Mouse (Mus musculus): ENCODE measurements around the gene Zan.
A peak's percentile ranks its signal among the peaks of the same experiment; 100 is the strongest.
"Not testable (repeated sequence)": the region's sequence is repeated elsewhere in the genome, so short reads cannot be mapped to it uniquely, and the experiment has no call there.

Gene Zan

DNA sequence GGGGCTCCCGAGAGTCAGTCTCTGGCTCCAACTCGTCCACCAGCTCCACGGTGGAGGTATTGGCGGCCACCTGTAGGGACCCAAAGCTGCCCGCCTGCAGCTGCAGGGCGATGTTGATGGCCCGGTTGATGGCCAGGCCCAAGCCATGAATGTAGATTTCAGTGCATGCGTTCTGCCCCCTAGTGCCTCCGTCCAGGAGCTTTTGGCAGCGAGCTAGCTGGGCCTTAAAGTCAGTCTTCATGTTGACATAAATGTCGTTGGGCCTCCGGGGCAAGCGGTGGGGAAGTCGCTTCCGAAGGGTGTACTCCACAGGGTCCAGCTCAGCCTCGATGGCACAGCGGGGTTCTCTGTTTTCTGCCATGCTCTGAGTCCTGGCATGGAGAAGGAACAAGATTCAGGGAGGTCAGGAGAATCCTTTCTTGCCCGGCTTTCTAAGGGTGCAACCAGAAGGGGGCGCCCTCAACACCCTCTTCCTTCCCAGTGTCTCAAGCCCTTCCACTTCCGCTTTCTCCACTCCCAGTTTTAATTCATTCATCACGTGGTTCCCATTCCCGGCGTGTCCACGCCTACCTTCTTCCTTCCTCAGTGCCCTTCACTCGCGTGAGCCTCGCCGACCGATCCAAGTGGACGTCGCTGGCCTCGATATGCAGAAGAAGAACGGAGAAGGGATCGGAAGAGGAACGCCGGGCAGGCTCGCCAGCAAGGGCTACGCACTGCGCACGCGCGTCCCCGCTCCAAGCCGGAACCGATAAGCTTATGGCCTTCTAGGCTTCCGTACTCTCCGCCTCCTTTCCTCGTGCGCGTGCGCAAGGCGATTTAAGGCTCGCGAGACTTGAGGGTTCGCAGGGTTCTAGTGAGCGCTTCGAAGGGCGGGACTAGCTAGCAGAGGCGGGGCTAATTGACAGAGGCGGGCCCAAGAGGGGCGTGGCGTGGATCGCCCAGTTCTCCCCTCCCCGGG is 25.1 kb upstream of the Zan start, which contains the start of gene Pop7:
Gene Pop7, minus strand, starts transcription at position 810 of the 958 bp plus-strand sequence.
- peak; percentile 100 for DNase-seq (ENCODE audit: low read depth, low spot score)

DNA sequence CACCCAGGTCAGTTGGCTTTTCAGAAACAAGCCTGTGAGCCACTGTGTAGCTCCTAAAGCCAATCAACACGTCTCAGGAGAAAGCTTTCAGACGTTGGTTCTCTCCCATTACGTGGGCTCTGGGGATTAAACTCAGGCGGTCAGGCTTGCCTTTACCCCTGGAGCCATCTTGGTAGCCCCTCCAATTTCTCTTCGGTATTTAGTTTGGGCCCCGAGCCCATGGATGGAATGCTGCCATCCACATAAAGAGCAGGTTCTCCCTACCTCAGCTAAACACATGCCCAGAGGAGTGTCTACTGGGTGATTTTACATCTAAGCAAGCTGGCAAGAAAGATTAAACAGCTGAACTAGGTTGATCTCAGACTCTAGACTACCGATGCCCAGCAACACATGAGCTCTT is 23.3 kb upstream of the Zan start:
- DNase-seq (ENCODE audit: low read depth, low spot score), result no peak

DNA sequence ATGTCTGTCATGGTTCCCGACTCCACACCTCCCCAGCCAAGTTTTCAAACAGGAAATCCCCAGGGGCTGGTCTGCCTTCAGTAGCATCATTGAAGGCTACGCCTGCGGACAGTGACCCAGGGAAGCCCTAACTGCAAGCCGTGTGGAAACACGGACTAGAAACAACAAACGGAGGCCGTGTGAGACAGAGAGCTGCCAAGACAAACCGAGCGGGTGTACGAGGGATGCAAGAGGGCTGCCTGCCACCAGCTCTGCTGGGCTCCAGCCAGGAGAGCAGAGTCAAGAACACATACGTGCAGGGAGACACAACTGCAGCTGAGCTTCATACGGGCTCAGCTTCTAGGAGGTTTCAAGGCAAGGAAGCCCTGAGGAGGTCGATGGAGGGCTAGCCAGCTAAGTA is 17.0 kb upstream of the Zan start:
- DNase-seq (ENCODE audit: low read depth, low spot score), result no peak

DNA sequence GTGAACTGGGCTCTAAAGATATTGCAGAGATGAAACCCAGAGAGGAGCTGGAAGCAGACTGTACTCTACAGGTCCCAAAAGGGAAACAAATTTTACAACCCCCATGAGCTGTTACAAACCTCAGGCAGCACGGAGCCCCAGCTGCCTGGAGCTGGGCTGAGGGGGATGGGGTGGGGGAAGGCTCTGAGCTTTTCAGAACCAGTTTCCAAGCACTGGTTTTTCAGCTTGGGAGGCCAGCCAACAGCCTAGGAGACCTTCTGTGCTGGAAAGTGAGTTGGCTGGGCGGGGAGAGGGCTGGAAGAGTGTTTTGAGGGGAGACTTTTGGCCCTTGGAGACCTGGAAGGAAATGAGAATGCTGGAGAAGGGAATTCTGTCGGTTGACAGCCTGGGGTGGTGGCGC is 14.7 kb upstream of the Zan start:
- DNase-seq (ENCODE audit: low read depth, low spot score), result no peak

DNA sequence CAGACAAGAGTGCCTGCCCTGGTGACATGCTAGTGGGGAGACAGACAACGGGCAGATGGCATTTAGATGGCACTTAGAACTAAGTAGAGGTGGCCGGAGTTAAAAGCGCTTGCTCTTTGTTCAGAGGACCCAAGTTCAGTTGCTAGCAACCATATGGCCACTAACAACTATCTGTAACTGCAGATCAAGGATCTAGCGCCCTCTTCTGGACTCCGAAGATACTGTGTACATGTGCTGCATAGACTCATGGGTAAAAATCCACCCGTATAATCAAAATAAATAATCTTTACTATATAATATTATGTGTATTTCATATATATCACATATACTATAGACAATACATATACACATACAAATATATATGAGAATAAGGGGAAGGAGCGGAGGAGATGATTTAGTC is 10.8 kb upstream of the Zan start:
- no peak for DNase-seq (ENCODE audit: low read depth, low spot score)

DNA sequence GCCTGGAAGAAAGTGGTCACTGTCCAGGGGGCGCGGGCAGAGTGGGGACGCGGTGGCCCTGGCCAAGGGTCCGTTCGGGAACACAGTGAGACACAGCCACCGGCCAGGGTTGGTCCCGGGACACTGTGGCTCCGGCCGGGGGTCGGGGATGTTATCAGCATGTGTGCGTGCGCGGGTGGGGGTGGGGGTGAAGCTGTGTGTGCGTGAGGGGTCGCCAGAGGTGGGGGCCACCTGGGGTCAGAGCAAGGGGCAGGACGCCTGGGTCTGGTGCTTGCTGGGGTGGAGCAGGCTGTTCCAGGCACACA is 8.9 kb upstream of the Zan start:
- no peak for DNase-seq (ENCODE audit: low read depth, low spot score)

DNA sequence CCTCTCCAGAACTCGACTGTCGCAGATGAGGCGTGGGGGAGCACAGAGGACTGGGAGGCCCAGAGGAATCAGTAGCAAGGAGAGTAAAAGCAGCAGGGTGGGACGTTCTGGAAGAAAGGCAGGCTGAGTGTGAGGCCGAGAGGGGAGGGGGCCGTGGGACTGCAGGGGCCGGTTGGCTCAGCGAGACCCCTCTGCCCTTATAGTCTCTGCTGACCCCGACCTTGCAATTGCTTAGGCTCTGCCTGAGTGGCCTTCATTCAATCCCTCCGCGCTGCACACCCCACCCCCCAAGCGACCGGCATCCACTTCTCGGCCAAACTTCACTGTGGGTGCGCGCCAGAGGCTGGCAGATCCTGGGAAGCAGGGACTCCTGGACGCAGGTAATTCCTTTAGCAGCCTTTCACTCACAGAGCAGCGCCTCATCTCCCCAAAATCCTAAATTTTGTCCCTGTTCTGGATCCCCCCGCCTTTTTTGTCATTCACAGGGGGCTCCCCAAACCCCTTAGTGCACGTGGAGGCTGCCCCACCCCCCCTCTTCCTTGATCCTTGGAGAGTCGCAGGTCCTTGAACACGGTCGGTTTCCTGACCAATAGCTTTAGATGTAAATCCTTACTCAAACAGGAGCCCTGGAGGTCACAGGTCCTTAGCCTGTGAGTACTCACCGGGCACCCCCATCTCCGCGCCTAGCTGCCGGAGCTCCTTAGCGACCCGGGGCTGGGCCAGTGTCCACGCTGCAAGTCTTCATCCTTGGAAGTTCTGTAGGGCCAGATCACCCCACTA is 8.4 kb upstream of the Zan start:
- no peak for DNase-seq (ENCODE audit: low read depth, low spot score)

DNA sequence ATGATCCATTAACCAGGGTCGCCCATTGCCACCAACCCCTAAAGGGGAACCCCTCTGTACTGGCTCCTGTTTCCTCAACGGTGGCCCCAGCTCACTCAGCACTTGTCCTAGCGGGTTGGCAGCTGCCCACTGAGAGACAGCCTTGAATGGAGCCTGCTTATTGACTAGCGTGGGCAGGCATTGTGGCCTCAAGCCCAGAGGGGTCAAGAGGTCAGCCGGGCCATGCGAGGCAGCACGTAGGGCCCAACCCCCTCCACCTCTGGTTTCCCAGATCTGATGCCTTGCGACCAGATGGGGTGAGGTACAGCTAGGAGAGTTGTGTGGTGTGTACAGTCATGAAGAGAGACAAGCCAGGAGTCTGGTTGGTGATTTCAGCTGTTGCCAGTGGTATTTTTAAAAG is 5.0 kb upstream of the Zan start:
- DNase-seq (ENCODE audit: low read depth, low spot score), result no peak

DNA sequence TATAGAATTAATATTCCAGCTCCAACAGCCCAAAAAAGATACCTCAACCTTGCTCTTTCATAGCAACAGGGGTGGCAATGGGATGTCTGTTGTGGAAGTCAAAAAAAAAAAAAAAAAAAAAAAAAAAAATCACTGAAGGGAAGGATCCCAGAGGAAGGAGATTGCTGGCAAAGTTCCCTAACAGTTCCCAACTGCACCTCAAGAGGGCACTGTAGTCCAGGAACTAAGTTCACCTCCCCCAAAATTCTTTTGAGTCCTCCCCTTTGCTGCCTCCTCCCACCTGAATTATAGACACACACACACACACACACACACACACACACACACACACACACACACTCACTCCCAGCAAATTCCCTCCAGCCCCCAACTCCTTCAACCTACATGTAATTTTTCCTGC is 4.3 kb upstream of the Zan start:
- peak; percentile 30 for DNase-seq (ENCODE audit: low read depth, low spot score)

DNA sequence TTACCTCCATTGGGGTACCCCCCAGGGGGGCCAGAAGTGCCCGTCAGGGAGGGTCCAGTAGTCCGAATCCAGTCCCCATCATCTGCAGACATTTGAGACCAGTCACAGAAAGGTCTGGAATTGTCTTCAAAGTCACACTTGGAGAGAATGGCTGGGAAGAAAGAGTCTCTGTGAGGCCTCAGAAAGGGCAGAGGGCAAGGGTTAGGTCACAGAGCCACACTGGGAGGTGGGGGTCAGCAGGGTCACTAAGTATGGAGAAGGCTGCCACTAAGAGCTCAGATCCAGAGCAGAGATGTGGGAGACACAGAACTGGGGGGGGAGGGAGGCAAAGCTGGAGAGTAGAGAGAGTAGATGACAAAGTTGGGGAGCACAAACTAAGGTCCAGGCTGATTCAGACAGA is 2.5 kb downstream of the Zan start:
- no peak for DNase-seq (ENCODE audit: low read depth, low spot score)

DNA sequence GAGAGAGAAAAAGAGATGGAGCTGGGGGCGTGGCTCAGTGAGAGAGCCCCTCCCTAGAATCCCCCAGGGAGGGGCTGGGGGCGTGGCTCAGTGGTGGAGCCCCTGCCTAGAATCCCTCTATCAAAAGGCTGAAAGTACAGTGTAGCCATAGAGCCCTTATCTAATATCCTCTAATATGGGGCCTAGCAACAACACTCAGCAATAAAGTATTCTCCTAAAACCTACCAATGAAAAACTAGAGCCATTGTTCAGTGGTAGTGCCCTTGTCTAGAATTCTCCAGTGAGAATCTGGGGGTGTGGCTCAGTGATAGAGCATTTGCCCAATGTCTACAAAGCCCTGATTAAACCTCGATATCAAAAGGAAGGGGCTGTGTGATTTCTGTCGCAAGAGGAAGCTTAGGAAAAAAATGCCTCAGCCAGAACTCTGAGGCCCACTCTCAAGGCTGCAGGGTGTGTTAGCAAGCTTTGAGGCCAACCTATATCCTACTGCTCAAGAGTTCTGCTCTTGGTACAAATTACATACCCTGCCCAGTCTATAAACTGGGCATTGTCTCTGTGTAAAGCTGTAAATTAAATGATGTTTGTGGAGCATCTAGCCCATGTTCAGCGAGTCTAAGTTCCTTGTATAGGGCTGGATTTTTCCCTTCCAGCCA is 4.5 kb downstream of the Zan start:
- DNase-seq (ENCODE audit: low read depth, low spot score), result no peak

DNA sequence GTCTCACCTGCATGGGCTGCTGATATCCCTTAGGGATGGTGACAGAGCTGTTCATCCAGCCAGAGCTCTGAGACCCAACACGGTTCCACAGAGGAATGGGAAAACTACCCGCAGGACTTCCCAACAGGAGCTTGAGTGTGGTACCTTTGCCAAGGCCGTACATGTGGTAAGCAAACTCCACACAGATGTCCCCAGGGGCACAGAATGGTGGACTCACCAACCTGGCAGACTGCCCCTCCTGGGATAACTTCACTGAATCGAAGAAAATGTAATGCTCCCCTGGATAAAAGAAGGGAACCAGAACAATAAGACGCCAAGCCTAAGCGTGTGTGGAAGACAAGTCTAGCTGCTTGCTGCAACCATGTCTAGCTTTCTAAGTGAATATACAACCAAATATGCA is 9.9 kb downstream of the Zan start:
- no peak for DNase-seq (ENCODE audit: low read depth, low spot score)

DNA sequence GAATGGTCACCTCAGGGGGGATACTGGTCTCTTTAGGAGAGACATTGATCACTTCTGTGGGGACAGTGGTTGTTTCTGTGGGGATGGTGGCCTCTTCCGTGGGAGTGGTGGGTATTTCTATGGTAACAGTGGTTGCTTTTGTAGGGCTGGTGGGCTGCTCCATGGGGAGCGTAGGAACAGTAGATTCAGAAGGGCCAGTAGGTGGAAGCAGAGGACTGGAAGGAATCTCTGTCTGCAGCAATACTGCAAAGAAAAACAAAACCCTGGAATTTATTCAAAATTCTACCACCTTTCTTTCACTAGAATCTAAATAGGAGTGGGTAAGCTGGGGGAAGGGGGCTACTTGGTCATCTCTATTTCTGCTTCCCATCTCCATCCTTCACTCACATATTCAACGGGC is 11.8 kb downstream of the Zan start:
- no peak for DNase-seq (ENCODE audit: low read depth, low spot score)

DNA sequence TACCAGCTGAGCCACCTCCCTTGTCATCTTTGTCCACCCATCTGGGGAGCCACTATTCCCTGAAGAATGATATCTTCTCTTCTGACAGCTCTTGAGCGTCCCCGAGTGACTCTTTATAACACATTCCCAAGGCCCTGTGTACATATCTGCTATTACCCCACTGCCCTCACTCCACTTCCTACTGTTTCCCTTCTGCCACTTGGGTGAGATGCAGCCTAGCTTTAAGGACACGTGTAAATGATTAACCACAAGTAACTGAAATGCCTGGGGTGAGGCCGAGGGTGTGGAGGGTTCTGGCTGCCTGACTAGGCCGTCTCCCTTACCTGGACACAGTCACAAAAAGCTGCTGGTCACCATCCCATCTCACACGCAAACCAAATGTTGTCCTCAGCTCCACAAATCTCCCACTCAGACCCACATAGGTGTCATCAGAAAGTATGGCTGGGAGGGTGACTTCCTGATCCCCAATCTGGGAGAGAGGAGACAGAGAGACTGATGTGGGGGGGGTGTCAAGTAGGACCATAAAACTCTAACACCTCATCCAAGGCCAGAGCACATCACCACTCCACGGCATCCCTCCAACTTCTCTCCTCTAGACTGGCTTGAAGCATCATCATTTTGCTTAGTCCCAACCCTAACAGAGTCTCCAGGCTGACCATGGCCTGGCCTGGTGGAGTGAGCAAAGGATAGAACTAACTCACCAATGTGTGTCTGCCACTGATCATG is 20.8 kb downstream of the Zan start:
- no peak for DNase-seq (ENCODE audit: low read depth, low spot score)

DNA sequence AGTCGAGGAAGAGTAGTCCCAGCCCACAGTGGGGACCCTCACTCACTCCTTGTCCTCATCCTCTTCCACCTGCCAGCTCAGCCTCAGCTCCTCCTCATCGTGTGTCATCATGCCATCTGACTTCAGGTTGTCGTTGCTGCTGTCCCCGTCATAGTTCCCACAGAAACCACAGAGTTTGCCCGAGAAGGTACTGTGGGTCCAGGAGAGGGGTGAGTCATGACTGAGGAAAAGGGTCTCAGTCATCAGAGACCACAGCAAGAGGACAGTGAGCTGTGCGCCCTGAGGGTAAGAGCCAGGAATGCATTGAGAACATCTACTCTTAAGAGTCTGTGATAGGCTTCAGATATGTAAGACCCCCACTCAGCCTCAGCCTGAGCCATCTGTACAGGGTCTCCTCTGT is 21.7 kb downstream of the Zan start:
- no peak for DNase-seq (ENCODE audit: low read depth, low spot score)

DNA sequence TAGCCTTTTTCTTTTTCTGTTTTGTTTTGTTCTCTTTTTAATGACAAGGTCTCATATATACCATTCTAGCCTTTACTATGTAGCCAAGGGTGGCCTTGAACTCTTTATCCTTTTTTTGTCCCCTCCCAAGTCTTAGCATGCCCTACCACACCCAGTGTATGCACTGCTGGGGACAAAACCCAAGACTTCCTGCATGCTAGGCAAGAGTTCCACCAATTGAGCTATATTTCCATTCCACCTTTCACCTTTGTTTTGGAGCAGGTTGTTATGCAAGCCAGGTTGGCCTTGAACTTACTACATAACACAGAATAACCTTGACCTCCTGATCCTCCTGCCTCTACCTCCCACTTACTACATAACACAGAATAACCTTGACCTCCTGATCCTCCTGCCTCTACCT is 31.3 kb downstream of the Zan start:
- no peak for DNase-seq (ENCODE audit: low read depth, low spot score)

DNA sequence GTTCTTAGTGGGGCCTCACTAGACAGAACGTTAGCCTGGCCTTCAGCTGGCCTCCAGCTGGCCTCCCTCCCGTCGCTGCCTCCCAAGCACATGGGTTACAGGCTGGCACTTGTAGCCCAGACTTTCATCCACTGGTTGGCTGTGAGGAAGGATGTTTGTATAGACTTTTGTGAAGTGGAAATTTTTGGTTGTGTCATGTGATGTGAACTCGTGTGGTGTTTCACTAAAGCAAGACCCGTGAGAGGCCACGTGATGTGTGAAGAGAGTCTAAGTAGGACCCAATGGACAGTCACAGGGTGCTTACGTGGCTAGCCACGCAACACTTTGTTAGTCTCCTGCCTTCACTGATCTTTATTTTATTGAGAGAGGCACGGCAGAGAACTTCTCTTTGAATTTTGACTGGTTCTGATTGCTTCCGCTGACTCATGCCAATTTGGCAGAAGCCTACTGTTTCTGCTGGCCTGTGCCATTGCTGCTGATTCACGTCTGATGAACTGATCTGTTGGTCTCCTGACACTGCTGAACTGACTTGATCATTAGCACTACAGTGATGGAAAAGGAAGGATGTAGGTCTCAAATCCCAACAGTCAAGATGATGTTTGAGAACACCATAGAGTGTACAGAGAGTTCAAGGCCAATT is 36.5 kb downstream of the Zan start:
- DNase-seq (ENCODE audit: low read depth, low spot score), result no peak

DNA sequence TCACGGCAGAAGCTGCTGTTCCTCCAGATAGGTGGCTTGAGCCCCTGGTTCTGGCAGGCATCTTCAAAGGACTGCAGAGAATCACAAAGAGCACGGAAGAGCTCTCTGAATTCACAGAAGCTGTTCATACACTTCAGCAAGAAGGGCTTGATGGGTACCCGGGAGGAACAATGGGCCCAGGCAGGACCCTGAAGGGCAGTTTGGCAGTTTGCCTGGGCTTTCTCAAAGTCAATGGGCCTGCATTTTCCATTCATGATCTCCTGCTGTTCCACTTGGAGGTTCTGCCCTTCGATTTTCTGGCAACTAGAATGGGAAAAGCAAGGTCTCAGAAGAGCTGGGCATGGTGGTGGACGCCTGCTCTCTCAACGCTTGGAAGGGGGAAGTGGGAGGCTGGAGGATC is 43.0 kb downstream of the Zan start:
- DNase-seq (ENCODE audit: low read depth, low spot score), result no peak

DNA sequence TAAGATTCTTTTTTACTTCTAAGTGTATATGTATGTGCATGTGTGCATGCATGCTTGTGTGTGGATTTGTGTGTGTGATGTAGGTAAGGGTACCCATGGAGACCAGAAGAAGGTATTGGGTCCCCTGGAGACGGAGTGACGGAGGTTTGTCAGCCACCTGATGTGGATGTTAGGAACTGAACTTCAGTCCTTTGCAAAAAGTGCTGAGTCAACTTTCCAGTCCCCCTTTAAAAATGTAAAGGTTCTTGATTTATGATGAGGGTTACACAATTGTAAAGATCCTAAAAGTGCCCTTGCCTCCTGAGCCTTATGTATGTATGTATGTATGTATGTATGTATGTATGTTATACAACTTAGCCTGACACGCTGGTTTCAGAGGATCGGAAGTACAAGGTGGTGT is 46.5 kb downstream of the Zan start:
- not testable (repeated sequence) for DNase-seq (ENCODE audit: low read depth, low spot score)

DNA sequence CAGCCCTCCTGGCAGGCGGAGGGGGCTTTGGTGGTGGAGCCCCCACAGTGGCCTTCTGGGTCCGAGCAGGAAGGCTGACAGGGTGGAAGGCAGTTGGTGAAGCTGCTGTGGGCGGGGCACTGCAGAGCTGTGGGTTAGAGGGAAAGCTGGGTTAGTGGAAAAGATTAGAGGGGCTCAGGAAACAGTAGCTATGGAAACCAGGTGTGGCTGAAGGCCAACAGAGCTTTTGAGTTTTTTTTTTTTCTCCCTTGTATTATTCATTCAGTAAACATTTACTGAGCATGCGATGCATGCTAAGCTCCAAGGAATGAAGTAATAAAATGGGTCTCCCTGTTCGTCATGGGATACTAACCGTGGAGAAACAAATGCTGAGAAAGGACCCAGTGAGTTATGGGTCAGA is 51.2 kb downstream of the Zan start:
- no peak for DNase-seq (ENCODE audit: low read depth, low spot score)

DNA sequence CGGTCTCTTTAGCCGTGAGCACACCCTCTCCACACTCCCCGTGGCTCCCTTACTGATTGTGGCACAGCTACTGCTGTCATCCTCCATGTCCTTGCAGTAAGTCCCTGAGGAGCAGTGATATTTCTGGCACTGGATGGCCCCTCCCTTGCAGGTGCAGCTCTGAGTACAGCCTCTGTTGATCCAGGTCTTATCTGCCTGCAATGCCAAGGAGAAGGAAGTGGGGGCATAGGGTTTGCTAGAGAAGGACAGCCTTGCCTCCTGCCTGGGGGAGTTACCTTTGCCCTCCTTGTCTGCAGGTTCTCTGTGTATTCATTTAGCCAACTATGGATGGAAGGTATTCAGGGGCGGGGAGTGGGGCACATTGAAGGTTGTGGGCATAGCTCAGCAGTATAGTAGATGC is 57.0 kb downstream of the Zan start:
- no peak for DNase-seq (ENCODE audit: low read depth, low spot score)
